Comparison of ENCODE assay signal across 13 mouse cellular contexts in the genomic region with DNA sequence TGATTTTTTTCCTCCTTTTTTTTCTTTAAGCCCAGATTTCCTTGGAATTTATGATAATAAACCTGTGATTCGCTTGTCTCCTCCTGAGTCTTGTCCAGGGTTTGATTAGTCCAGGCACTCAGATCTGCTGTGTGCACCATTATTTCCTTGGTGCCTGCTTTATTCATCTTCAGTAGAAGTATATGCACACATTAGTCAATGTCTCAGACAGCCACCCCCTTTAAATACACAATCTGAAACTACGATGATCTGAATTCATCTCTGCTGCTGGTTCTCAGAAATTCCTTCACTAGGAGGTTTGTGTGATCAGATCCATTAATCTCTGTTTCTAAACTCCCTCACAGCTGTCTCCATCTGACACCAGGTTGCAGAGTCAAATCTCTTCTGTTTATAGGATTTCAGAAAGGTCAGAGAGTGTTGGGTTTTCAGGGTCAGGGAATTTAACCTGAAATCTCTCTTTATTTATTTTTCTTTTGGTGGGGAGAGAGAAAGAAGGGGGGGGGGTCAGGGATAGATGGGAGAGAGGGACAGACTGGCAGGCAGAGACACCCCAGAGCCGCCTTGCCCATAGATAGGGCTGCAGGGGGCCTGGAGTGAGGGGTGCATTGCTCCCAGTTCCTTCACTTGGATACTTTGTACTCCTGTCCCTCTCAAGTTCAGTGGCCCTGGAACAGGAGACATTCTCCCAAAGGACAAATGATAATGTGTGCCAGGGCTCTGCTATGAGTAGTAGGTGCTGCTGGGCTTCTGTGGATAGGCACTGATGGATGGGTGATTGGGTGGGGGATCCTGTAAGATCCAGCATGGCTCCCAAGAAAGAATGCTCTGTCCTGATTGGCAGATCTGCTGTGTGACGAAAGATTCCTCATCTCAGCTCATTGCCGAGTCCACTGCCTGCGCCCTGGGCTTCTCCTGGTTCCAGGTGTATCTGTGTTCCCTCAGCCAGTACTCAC.
"Had no signal": no experiment of that assay in that cellular context is flagged by ENCODE, and none has a peak within 500 bp of the region (broad histone marks: within the 10 kb centered on the region; RNA-seq: fewer than 3 reads in every experiment).

No protein-coding gene starts in this region.

- H3K27me3 ChIP-seq: limb, embryonic 13.5 days had no signal

- ATAC-seq: lung, postnatal 0 days had no signal

- H3K27ac ChIP-seq: limb, embryonic 13.5 days; liver, embryonic 14.5 days; midbrain, embryonic 10.5 days had no signal

- H3K9ac ChIP-seq: limb, embryonic 13.5 days; liver, embryonic 14.5 days had no signal

- H3K4me2 ChIP-seq: limb, embryonic 13.5 days had no signal

- H3K4me3 ChIP-seq: limb, embryonic 13.5 days; midbrain, embryonic 10.5 days had no signal

- H3K9me3 ChIP-seq: limb, embryonic 13.5 days; midbrain, embryonic 10.5 days had no signal

- DNase-seq: kidney, adult 11 months; kidney, adult 9 months; left cerebral cortex, postnatal 4 days; lung, adult 18-20 months; lung, postnatal 4 days; right cerebral cortex, postnatal 4 days; spleen, adult 18-20 months; thymus, adult 18-20 months; thymus, postnatal 25 days had no signal

- H3K36me3 ChIP-seq: limb, embryonic 13.5 days; midbrain, embryonic 10.5 days had no signal
